Mouse (Mus musculus): ENCODE measurements around the gene Capn10. TPM values are rescaled to one million over a fixed set of nuclear protein-coding genes. Genes with fewer than 3 reads are reported as not detected.

The Capn10 gene
- total and polyA plus RNA-seq, 3 experiments: 5.0 to 7.7 (median 5.6) TPM

DNA sequence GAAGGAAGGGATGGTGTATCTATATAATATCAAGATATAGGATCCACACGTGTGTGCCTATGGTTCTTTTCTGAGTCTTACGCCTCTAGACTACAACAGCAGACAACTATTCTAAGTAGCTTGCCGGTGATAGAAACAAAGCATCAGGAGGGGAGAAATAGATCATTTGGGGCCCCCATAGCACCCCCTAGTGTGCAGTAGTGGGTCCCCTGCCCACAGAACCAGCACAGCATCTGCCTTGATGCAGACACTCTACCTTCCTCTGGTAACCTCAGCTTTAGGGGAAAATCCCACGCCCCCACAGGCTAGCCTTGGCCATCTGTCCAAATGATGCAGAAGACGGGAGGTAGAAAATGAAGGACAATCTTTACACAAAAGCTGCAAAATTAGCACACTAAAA, 50.8 kb downstream of the Capn10 start:
- 85% methylated on average over 5 of the region's 5 CpGs for WGBS
- DNase-seq: peak in 1 of 2 experiments; percentile 13
- peaks cover 9% of the 10 kb centered on the region for H3K4me1 ChIP-seq (ENCODE audit: control insufficient read depth, insufficient read depth, low read length)
- no peak for TF ChIP-seq POLR2A (IDR thresholded peaks at IDR 0.05; ENCODE audit: insufficient read depth, low read depth, low read length)
- TF ChIP-seq CTCF (IDR thresholded peaks at IDR 0.05): peak; percentile 36
- no peak for TF ChIP-seq EP300 (IDR thresholded peaks at IDR 0.05; ENCODE audit: insufficient read depth, low read depth, low read length)
- no peaks in the 10 kb centered on the region for H3K79me2 ChIP-seq (replicated peaks; ENCODE audit: control insufficient read depth, insufficient read depth, low read length)
- intact Hi-C loops (cut with DNase I): no loop called here
- no peak overlapping the region for H3K4me3 ChIP-seq
- H3K27ac ChIP-seq: no peak overlapping the region
- H3K36me3 ChIP-seq (ENCODE audit: control insufficient read depth, insufficient read depth, low read length): no peaks in the 10 kb centered on the region
- H3K27me3 ChIP-seq (ENCODE audit: control insufficient read depth, insufficient read depth, low read length): no peaks in the 10 kb centered on the region
- no peak overlapping the region for H3K9ac ChIP-seq (ENCODE audit: low read depth, low read length)

GRCm38 (mm10) chr1:92988894-92989293, 54.7 kb downstream of the Capn10 start:
- no peak overlapping the region for H3K4me3 ChIP-seq
- intact Hi-C loops (cut with DNase I): no loop called here
- no peak for TF ChIP-seq CTCF (IDR thresholded peaks at IDR 0.05)
- no peak for TF ChIP-seq EP300 (IDR thresholded peaks at IDR 0.05; ENCODE audit: insufficient read depth, low read depth, low read length)
- 83% methylated on average over 4 of the region's 4 CpGs for WGBS
- no peaks in the 10 kb centered on the region for H3K36me3 ChIP-seq (ENCODE audit: control insufficient read depth, insufficient read depth, low read length)
- peak in 1 of 2 experiments; percentile 4 for DNase-seq
- no peaks in the 10 kb centered on the region for H3K27me3 ChIP-seq (ENCODE audit: control insufficient read depth, insufficient read depth, low read length)
- H3K9ac ChIP-seq (ENCODE audit: low read depth, low read length): no peak overlapping the region
- H3K79me2 ChIP-seq (replicated peaks; ENCODE audit: control insufficient read depth, insufficient read depth, low read length): no peaks in the 10 kb centered on the region
- H3K27ac ChIP-seq: no peak overlapping the region
- no peaks in the 10 kb centered on the region for H3K4me1 ChIP-seq (ENCODE audit: control insufficient read depth, insufficient read depth, low read length)

DNA sequence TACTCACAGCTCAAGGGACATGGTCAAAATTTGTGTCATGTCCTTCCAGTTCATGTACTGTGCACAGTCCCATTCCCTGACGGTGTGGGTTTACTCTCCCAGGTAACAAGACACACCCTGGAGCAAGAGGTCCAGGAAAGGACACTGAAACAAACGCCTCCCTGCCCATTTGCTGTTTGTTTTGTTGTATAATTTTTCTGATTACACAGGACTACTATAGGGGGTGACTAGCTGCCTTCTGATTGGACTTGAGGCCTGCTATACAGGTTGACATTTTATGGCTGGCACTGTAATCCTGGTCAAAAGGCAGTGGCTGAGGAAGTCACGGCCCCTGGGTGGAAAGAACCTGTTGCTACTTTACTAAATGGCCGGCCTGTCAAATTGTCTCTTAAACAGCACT, 55.7 kb downstream of the Capn10 start:
- Histone ChIP-seq H3K4me3 (no peak overlapping the region), H3K36me3 (ENCODE audit: control insufficient read depth, insufficient read depth, low read length) (no peaks in the 10 kb centered on the region), H3K27me3 (ENCODE audit: control insufficient read depth, insufficient read depth, low read length) (no peaks in the 10 kb centered on the region), H3K79me2 (replicated peaks; ENCODE audit: control insufficient read depth, insufficient read depth, low read length) (no peaks in the 10 kb centered on the region), H3K27ac (no peak overlapping the region), H3K9ac (ENCODE audit: low read depth, low read length) (no peak overlapping the region), H3K4me1 (ENCODE audit: control insufficient read depth, insufficient read depth, low read length) (no peaks in the 10 kb centered on the region)
- WGBS: 68% methylated on average over 4 of the region's 4 CpGs
- intact Hi-C loops (cut with DNase I): no loop called here
- TF ChIP-seq CTCF (IDR thresholded peaks at IDR 0.05): no peak
- no peak for TF ChIP-seq EP300 (IDR thresholded peaks at IDR 0.05; ENCODE audit: insufficient read depth, low read depth, low read length)
- no peak for TF ChIP-seq POLR2A (IDR thresholded peaks at IDR 0.05; ENCODE audit: insufficient read depth, low read depth, low read length)
- peak in 1 of 2 experiments; percentile 5 for DNase-seq

GRCm38 (mm10) chr1:92992214-92992855, 58.2 kb downstream of the Capn10 start:
- Histone ChIP-seq H3K4me1 (ENCODE audit: control insufficient read depth, insufficient read depth, low read length) (no peaks in the 10 kb centered on the region), H3K27me3 (ENCODE audit: control insufficient read depth, insufficient read depth, low read length) (no peaks in the 10 kb centered on the region), H3K79me2 (replicated peaks; ENCODE audit: control insufficient read depth, insufficient read depth, low read length) (no peaks in the 10 kb centered on the region), H3K9ac (ENCODE audit: low read depth, low read length) (no peak overlapping the region), H3K4me3 (no peak overlapping the region), H3K36me3 (ENCODE audit: control insufficient read depth, insufficient read depth, low read length) (no peaks in the 10 kb centered on the region), H3K27ac (no peak overlapping the region)
- WGBS: 75% methylated on average over 6 of the region's 6 CpGs
- DNase-seq: no peak
- no peak for TF ChIP-seq EP300 (IDR thresholded peaks at IDR 0.05; ENCODE audit: insufficient read depth, low read depth, low read length)
- no peak for TF ChIP-seq POLR2A (IDR thresholded peaks at IDR 0.05; ENCODE audit: insufficient read depth, low read depth, low read length)
- no peak for TF ChIP-seq CTCF (IDR thresholded peaks at IDR 0.05)
- intact Hi-C loops (cut with DNase I): no loop called here

DNA sequence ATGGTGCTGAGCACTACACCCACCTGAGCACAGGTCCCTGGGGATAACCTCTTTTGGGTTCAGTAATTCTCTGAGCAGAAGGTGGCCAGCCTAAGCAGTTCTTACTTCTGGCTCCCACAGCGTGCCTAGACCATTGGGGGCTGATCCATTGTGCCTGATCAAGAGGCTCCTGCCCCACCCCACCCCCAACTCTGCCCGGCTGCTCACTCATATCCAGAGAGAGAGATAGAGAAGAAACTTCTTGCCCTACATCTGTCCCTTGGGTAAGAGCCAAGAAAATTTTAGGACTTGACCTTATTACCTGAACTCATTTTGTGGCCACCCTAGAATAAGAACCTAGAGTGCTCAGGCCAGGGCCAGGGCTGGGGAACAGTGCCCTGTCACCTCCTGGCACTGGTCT, 58.7 kb downstream of the Capn10 start:
- H3K9ac ChIP-seq (ENCODE audit: low read depth, low read length): no peak overlapping the region
- intact Hi-C loops (cut with DNase I): no loop called here
- no peaks in the 10 kb centered on the region for H3K79me2 ChIP-seq (replicated peaks; ENCODE audit: control insufficient read depth, insufficient read depth, low read length)
- no peak overlapping the region for H3K27ac ChIP-seq
- no peak overlapping the region for H3K4me3 ChIP-seq
- no peak for TF ChIP-seq EP300 (IDR thresholded peaks at IDR 0.05; ENCODE audit: insufficient read depth, low read depth, low read length)
- no peaks in the 10 kb centered on the region for H3K36me3 ChIP-seq (ENCODE audit: control insufficient read depth, insufficient read depth, low read length)
- WGBS: 79% methylated on average over 2 of the region's 2 CpGs
- no peaks in the 10 kb centered on the region for H3K27me3 ChIP-seq (ENCODE audit: control insufficient read depth, insufficient read depth, low read length)
- no peak for DNase-seq
- H3K4me1 ChIP-seq (ENCODE audit: control insufficient read depth, insufficient read depth, low read length): no peaks in the 10 kb centered on the region

Other genes with a start within 250 kb of the Capn10 start
- 100 to 1,000 TPM; 428 to 505 TPM for gene Gpc1, start 102.7 kb upstream of the Capn10 start, total RNA-seq (2021)
- 249 and 279 TPM in 2 replicates for gene Gpc1, start 102.7 kb upstream of the Capn10 start, polyA plus RNA-seq (2012; rRNA removed)
- under 1 TPM in 1 of 2 experiments, not detected in 1; 0.09 TPM for gene Ankmy1, start 31.5 kb upstream of the Capn10 start, total RNA-seq (2021)
- 0.21 TPM in 1 of 2 replicates, not detected in the other for gene Ankmy1, start 31.5 kb upstream of the Capn10 start, polyA plus RNA-seq (2012; rRNA removed)
- 10 to 100 TPM; 15.1 to 15.5 TPM for gene Dusp28, start 27.4 kb upstream of the Capn10 start, total RNA-seq (2021)
- gene Dusp28, start 27.4 kb upstream of the Capn10 start, polyA plus RNA-seq (2012; rRNA removed): 27.9 and 29.2 TPM in 2 replicates
- 10 to 100 TPM; 66.1 to 78.3 TPM for gene Rnpepl1, start 23.6 kb upstream of the Capn10 start, total RNA-seq (2021)
- gene Rnpepl1, start 23.6 kb upstream of the Capn10 start, polyA plus RNA-seq (2012; rRNA removed): 89.8 and 107 TPM in 2 replicates
- 1 to 10 TPM in 1 of 2 experiments, under 1 TPM in 1; 0.50 to 1.0 TPM for gene Gpr35, start 16.5 kb downstream of the Capn10 start, total RNA-seq (2021)
- 1.1 and 1.2 TPM in 2 replicates for gene Gpr35, start 16.5 kb downstream of the Capn10 start, polyA plus RNA-seq (2012; rRNA removed)
- gene Aqp12, start 72.0 kb downstream of the Capn10 start, total RNA-seq (2021): not detected
- not detected in 2 replicates for gene Aqp12, start 72.0 kb downstream of the Capn10 start, polyA plus RNA-seq (2012; rRNA removed)
- gene Kif1a, start 167.6 kb downstream of the Capn10 start, total RNA-seq (2021): 1 to 10 TPM; 1.2 to 2.0 TPM
- gene Kif1a, start 167.6 kb downstream of the Capn10 start, polyA plus RNA-seq (2012; rRNA removed): 1.4 and 1.8 TPM in 2 replicates
- not detected for gene Agxt, start 200.9 kb downstream of the Capn10 start, total RNA-seq (2021)
- 0.23 TPM in 1 of 2 replicates, not detected in the other for gene Agxt, start 200.9 kb downstream of the Capn10 start, polyA plus RNA-seq (2012; rRNA removed)
- gene 2310007B03Rik, start 226.6 kb downstream of the Capn10 start, total RNA-seq (2021): not detected
- gene 2310007B03Rik, start 226.6 kb downstream of the Capn10 start, polyA plus RNA-seq (2012; rRNA removed): 0.82 TPM in 1 of 2 replicates, not detected in the other
- under 1 TPM in 1 of 2 experiments, not detected in 1; 0.09 TPM for gene Crocc2, start 234.3 kb downstream of the Capn10 start, total RNA-seq (2021)
- 0.20 and 0.35 TPM in 2 replicates for gene Crocc2, start 234.3 kb downstream of the Capn10 start, polyA plus RNA-seq (2012; rRNA removed)